Mouse (Mus musculus) liver, embryonic 14.5 days (tissue): ENCODE measurements around the gene Lrsam1.

Source experiments
- CTCF ChIP-seq: IDR thresholded peaks from 2 replicates; pipeline ENCODE4 v1.5.1; 2016; ENCODE audit warnings: antibody characterized with exemption, low read depth, control low read depth
- EP300 ChIP-seq: IDR thresholded peaks from 2 replicates; pipeline ENCODE4 v1.6.1; 2016; ENCODE audit warnings: antibody characterized with exemption, low read depth

DNA sequence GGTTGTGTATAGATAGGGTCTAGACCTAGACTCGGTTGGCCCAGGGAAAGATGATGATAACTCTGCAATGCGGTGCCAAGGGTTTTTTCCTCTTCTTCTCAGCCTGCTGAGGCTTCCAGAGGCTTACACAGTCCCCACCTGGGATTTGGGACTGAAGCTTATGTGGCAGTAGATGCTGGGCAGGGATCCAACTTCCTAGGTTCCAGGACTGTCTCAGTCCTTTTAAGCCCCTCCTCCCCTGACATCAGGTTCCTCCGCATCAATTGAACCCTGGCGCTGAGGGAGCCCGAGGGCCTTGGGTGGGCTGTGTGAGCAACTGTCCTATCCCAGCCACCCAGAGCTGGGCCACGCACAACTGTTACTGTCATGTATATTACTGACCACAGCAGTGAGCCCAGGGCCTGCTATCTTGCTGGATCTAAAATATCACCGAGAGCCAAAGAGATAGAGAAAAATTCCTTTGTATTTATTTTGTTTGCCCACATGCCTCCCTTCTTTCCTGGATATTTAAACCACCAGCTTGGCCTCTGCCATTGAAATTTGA, 49.7 kb downstream of the Lrsam1 start:
- TF ChIP-seq CTCF, result no peak
- no peak for TF ChIP-seq EP300
